Mouse (Mus musculus): Measurements from ENCODE around the gene Pgf. TPM values are rescaled to one million over a fixed set of nuclear protein-coding genes. Genes with fewer than 3 reads are reported as not detected.

Gene Pgf
- total RNA-seq, 2 experiments from 2014 or later: 4.2 to 4.5 TPM

- no peak for DNase-seq
These were observed 54.5 kb downstream of the Pgf start for GRCm38 (mm10) chr12:85123108-85123530.

- DNase-seq: no peak
These were observed 55.7 kb downstream of the Pgf start for GRCm38 (mm10) chr12:85121806-85122459.

Other genes with a start within 250 kb of the Pgf start
- 10 to 100 TPM; 34.9 to 37.3 TPM for gene Fcf1, start 206.9 kb downstream of the Pgf start, total RNA-seq (2021)
- gene Arel1, start 206.9 kb downstream of the Pgf start, total RNA-seq (2021): 100 to 1,000 TPM; 104 to 110 TPM
- 100 to 1,000 TPM; 122 to 143 TPM for gene Ylpm1, start 181.5 kb downstream of the Pgf start, total RNA-seq (2021)
- 1 to 10 TPM; 1.7 to 2.0 TPM for gene Prox2, start 67.0 kb downstream of the Pgf start, total RNA-seq (2021)
- 100 to 1,000 TPM; 145 to 152 TPM for gene Dlst, start 67.0 kb downstream of the Pgf start, total RNA-seq (2021)
- gene Rps6kl1, start 26.5 kb downstream of the Pgf start, total RNA-seq (2021): 10 to 100 TPM; 39.9 to 40.2 TPM
- 10 to 100 TPM; 52.4 to 57.6 TPM for gene Eif2b2, start 41.7 kb upstream of the Pgf start, total RNA-seq (2021)
- 10 to 100 TPM; 19.7 to 20.3 TPM for gene Mlh3, start 92.8 kb upstream of the Pgf start, total RNA-seq (2021)
- gene Acyp1, start 110.6 kb upstream of the Pgf start, total RNA-seq (2021): 10 to 100 TPM; 32.8 to 34.1 TPM
- gene Zc2hc1c, start 110.8 kb upstream of the Pgf start, total RNA-seq (2021): 1 to 10 TPM; 1.0 to 1.2 TPM
- 10 to 100 TPM; 32.6 TPM for gene Nek9, start 161.6 kb upstream of the Pgf start, total RNA-seq (2021)
- 100 to 1,000 TPM; 162 to 167 TPM for gene Tmed10, start 197.1 kb upstream of the Pgf start, total RNA-seq (2021)